Mouse (Mus musculus) intestine, postnatal 0 days (tissue): ENCODE results near the gene R3hdm2. TPM values are rescaled to one million over a fixed set of nuclear protein-coding genes. Genes with fewer than 3 reads are reported as not detected.
A peak's percentile ranks its signal among the peaks of the same experiment; 100 is the strongest.

Experiments used
- ATAC-seq: fragments of 200-750 bp; cut with Nextera tagmentation; 2 replicates; pipeline ENCODE4 v1.8.0; 2017; ENCODE audit warnings: mild to moderate bottlenecking, moderate TSS enrichment, moderate library complexity
- H3K27ac ChIP-seq: fragments of 300-500 bp; sonication (generic); 2 replicates; pipeline ENCODE4 v1.5.1; 2014; ENCODE audit warnings: mild to moderate bottlenecking, low read depth, low read length, moderate library complexity
- H3K27me3 ChIP-seq: fragments of 300-500 bp; sonication (generic); replicated peaks from 2 replicates; pipeline ENCODE4 v1.6.1; 2014; ENCODE audit warnings: low read length, mixed read lengths; ENCODE audit not compliant: control insufficient read depth, insufficient read depth
- H3K36me3 ChIP-seq: fragments of 300-500 bp; sonication (generic); 2 replicates; pipeline ENCODE4 v1.6.1; 2014; ENCODE audit warnings: mild to moderate bottlenecking, moderate library complexity; ENCODE audit not compliant: control insufficient read depth, insufficient read depth
- H3K4me1 ChIP-seq: fragments of 300-500 bp; sonication (generic); replicated peaks from 2 replicates; pipeline ENCODE4 v1.6.1; 2014; ENCODE audit warnings: antibody characterized with exemption, low read length, mixed read lengths; ENCODE audit not compliant: control insufficient read depth, insufficient read depth
- H3K4me2 ChIP-seq: fragments of 300-500 bp; sonication (generic); replicated peaks from 2 replicates; pipeline ENCODE4 v1.6.1; 2014; ENCODE audit warnings: low read depth, mild to moderate bottlenecking, moderate library complexity
- H3K4me3 ChIP-seq: fragments of 300-500 bp; sonication (generic); 2 replicates; pipeline ENCODE4 v1.5.1; 2014; ENCODE audit warnings: low read depth, low read length
- H3K9ac ChIP-seq: fragments of 300-500 bp; sonication (generic); 2 replicates; pipeline ENCODE4 v1.6.1; 2014; ENCODE audit warnings: mild to moderate bottlenecking, low read depth, low read length
- H3K9me3 ChIP-seq: fragments of 300-500 bp; sonication (generic); 2 replicates; pipeline ENCODE4 v1.6.1; 2016; ENCODE audit warnings: mixed run types; ENCODE audit not compliant: control insufficient read depth
- CTCF ChIP-seq: sonication (generic); IDR thresholded peaks from 2 replicates; pipeline ENCODE4 v1.5.1; 2016; ENCODE audit warnings: low read depth, mild to moderate bottlenecking, control low read depth, antibody characterized with exemption, moderate library complexity
- WGBS: fragments of 180-500 bp; shearing (Covaris S2); extraction: QIAGEN DNeasy Blood & Tissue Kit; methylation state at CpG from one replicate; pipeline ENCODE4 v1.1.7; 2014; 5-methylcytosine and 5-hydroxymethylcytosine counted together
- polyA plus RNA-seq: library from polyadenylated mRNA; unstranded; fragments of >200 nt; fragmentation: Nextera tagmentation; extraction: Ambion mirVana; gene quantifications from 2 replicates; pipeline ENCODE4 v1.2.1, GENCODE M21; 2015

Gene R3hdm2
- polyA plus RNA-seq, 1 experiment from 2014 or later = 19.4 TPM

DNA sequence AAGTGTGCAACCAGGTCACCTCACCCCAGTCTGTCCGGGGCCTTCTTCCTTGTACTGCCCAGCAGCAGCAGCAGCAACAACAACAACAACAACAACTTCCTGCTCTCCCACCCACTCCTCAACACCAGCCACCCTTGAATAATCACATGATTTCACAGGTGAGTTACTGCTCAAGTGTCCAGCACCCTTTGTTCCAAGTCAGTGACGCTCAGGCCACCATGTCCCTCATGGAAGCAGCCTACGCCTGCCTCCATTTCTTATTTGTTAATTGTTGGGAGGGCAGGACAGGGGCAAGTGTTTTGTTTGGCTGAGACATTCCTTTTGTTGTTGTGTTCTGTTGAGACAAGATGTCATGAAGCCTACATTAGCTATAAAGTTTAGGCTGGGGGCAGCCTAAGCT is 96.4 kb downstream of the R3hdm2 start:
- Histone ChIP-seq H3K4me2 (no peak overlapping the region), H3K9me3 (no peaks in the 10 kb centered on the region), H3K4me3 (no peak overlapping the region), H3K27ac (no peak overlapping the region), H3K4me1 (no peaks in the 10 kb centered on the region), H3K36me3 (peaks cover 46% of the 10 kb centered on the region), H3K9ac (no peak overlapping the region), H3K27me3 (no peaks in the 10 kb centered on the region)
- ATAC-seq = no peak
- 79% methylated on average over 3 of the region's 3 CpGs for WGBS
- no peak for TF ChIP-seq CTCF

DNA sequence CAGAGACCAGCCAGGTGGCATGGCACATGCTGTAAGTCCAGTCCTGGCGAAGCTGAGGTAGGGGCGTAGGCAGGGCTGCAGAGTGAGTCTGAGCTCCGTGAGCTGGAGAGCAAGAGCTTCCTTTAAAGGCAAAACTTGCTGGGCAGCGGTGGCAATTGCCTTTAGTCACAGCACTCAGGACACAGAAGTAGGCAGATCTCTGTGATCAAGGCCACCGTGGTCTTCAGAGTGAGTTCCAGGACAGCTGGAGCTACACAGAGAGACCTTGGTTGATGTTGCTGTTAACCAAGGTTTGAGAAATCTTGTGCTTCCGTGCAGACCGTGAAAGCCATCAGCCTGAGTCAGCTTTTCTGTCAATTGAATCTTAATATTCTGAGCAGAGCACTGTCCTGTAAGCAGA is 97.2 kb downstream of the R3hdm2 start:
- 86% methylated on average over 7 of the region's 7 CpGs for WGBS
- Histone ChIP-seq H3K4me1 (no peaks in the 10 kb centered on the region), H3K27me3 (no peaks in the 10 kb centered on the region), H3K9ac (no peak overlapping the region), H3K36me3 (peaks cover 49% of the 10 kb centered on the region), H3K4me3 (no peak overlapping the region), H3K9me3 (no peaks in the 10 kb centered on the region), H3K4me2 (no peak overlapping the region), H3K27ac (no peak overlapping the region)
- no peak for TF ChIP-seq CTCF
- ATAC-seq = no peak

DNA sequence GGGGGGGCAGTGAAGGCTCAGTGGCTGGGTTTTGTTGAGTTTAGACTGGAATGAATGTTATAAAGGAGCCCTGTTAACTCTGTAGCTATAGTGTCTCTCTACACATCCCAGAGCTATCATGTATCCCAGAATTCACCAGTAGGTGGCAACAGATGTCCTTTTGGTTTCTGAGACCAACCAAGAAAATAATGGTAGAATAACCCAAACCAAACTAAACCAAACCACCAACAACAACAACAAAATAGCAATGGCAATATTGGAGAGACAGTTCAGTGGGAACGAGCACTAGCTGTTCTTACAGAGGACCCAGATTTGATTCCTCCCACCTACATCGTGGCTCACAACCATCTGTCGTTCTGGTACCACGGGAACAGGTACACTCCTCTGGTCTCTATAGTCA is 99.0 kb downstream of the R3hdm2 start:
- no peaks in the 10 kb centered on the region for H3K4me1 ChIP-seq
- no peak overlapping the region for H3K4me3 ChIP-seq
- peak; percentile 70 for TF ChIP-seq CTCF
- ATAC-seq = no peak
- H3K4me2 ChIP-seq = no peak overlapping the region
- no peak overlapping the region for H3K9ac ChIP-seq
- H3K36me3 ChIP-seq = peaks cover 44% of the 10 kb centered on the region; the same call in 1 of the 2 replicates
- no peaks in the 10 kb centered on the region for H3K27me3 ChIP-seq
- WGBS = 97% methylated on average over 4 of the region's 4 CpGs
- no peaks in the 10 kb centered on the region for H3K9me3 ChIP-seq
- no peak overlapping the region for H3K27ac ChIP-seq

DNA sequence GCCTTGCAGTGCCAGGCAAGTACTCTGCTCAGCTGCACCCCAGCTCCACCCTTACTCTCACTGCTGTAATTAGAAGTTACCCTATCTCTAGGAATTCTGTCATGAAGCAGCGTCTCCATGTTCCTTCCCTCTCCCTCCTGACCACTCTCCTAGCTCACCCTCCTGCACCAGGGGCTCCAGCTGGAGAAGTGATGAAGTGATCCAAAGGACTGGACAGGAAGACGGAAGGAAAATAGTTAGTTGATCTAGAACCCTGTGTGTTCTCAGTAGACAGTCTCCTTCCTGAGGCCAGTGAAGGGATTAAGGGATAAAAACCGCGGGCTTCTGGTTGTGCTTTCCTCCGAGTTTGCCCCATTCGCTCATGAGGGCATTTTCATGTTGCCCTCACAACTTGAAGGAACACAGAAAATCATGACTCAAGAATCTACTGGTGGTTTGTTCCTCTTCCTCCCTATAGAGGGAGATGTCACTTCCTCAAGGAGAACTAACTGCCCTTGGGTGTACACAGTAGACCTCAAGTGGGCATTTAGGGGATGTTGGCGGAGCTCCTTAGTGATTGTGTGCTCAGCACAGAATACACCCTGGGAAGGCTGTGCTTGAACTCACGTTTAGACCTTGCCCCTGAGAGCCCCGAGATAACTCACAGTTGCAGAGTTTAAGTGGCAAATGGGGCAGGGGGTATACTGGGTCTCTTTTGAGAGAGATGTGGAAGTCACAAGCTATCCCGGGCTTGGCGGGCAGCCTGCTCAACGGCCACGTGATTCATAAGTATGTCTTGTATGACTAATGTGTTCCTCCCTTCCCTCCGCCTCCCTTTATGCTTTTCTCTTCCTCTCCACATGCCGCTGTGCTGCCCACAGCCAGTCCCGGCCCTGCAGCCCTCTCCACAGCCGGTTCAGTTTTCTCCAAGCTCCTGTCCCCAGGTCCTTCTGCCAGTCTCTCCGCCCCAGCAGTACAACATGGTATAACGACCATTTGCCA is 101.0 kb downstream of the R3hdm2 start:
- H3K4me1 ChIP-seq = no peaks in the 10 kb centered on the region
- H3K4me3 ChIP-seq = no peak overlapping the region
- no peaks in the 10 kb centered on the region for H3K9me3 ChIP-seq
- no peak overlapping the region for H3K9ac ChIP-seq
- no peak for TF ChIP-seq CTCF
- ATAC-seq = no peak
- no peak overlapping the region for H3K4me2 ChIP-seq
- no peak overlapping the region for H3K27ac ChIP-seq
- H3K27me3 ChIP-seq = no peaks in the 10 kb centered on the region
- 81% methylated on average over 19 of the region's 19 CpGs for WGBS
- H3K36me3 ChIP-seq = peaks cover 49% of the 10 kb centered on the region

DNA sequence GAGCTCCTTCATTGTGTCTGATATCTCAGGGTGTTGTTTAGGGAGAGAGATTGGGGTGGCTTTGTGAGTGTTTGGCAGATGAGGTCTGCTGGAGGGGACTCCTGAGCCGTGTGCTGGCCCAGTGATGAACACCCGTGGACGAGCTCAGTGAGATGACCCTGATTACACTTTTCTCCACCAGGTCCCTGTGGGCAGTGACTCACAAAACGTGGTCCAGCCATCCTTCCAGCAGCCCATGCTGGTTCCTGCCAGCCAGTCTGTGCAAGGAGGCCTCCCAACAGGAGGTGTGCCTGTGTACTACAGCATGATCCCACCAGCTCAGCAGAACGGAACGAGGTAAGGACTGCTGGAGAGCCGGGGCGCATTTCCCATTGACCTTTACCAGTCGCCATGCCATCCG is 105.1 kb downstream of the R3hdm2 start:
- Histone ChIP-seq H3K9me3 (no peaks in the 10 kb centered on the region), H3K4me2 (no peak overlapping the region), H3K27ac (no peak overlapping the region), H3K4me3 (no peak overlapping the region), H3K4me1 (no peaks in the 10 kb centered on the region), H3K36me3 (peaks cover 70% of the 10 kb centered on the region), H3K27me3 (no peaks in the 10 kb centered on the region), H3K9ac (no peak overlapping the region)
- 93% methylated on average over 10 of the region's 10 CpGs for WGBS
- TF ChIP-seq CTCF = no peak
- ATAC-seq = no peak

DNA sequence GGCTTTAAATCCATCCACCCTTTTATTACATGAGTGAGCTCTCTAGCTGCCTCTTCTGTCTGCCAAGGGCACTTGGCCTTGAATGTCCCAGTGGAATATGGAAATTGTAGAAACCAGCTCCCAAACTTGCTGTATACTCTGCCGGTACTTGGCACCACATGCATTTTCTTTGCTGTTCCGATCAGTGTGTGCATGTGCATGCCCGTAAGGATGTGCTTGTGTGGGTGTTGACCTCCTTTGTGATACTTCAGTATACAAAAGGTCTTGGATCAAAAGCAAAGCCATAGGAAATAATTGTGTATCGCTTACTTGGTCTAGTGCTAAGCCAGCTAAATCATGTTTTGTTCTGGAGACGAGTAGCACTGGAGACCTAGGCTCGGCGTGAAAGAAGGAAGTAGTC is 108.7 kb downstream of the R3hdm2 start:
- H3K9ac ChIP-seq = no peak overlapping the region
- H3K27ac ChIP-seq = no peak overlapping the region
- no peak for ATAC-seq
- no peak overlapping the region for H3K4me2 ChIP-seq
- no peaks in the 10 kb centered on the region for H3K4me1 ChIP-seq
- 90% methylated on average over 7 of the region's 7 CpGs for WGBS
- H3K4me3 ChIP-seq = no peak overlapping the region
- TF ChIP-seq CTCF = no peak
- H3K36me3 ChIP-seq = peaks cover 87% of the 10 kb centered on the region
- H3K27me3 ChIP-seq = no peaks in the 10 kb centered on the region
- H3K9me3 ChIP-seq = no peaks in the 10 kb centered on the region
